Comparison of ENCODE assay signal across 25 mouse cellular contexts in the genomic region with DNA sequence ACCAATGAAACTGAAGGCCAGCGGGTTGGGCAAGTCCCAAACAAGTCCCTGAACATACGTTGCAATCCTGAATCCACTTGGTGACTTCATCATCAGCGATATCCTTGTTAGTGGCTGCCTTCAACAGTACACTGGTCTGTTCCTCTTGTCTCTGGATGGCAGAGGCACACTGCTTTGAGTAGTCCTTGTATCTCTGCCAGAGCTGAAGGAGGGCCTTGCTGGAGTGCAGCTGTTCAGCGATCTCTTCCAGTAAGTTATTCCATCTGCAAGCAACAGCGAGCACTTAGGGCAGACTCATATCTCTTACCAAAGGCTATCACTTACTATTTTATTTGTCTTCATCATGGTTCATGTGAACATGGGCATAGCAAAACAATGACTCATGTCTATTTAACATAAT. TPM values are rescaled to one million over a fixed set of nuclear protein-coding genes. Genes with fewer than 3 reads are reported as not detected.
DNase-seq lines count a peak whose midpoint lies in the region; ATAC-seq and TF ChIP-seq lines count a peak whose summit lies in the region.
"Had no signal": no experiment of that assay in that cellular context is flagged by ENCODE, and none has a peak within 500 bp of the region (broad histone marks: within the 10 kb centered on the region; RNA-seq: fewer than 3 reads in every experiment).

No protein-coding gene starts in this region.

- DNase-seq in frontal cortex, postnatal 10 days (ENCODE audit: low spot score in 2 of 2) = no peak
- peak; percentile 15 for DNase-seq in limb, embryonic 14.5 days (ENCODE audit: low spot score)
- DNase-seq in limb, embryonic 10.5 days (ENCODE audit: low spot score) = no peak
- peak; percentile 64 for DNase-seq in NIH3T3 (ENCODE audit: low read depth)
- peak; percentile 36 for DNase-seq in gastrocnemius, postnatal 14 days
- no peak for DNase-seq in kidney, postnatal 10 days
- no peak for DNase-seq in cerebellum, postnatal 36 days
- DNase-seq: adrenal gland, adult 2 months; cerebellum, adult 9-11 months; forebrain, postnatal 0 days; kidney, adult 11 months; kidney, postnatal 14 days; liver, embryonic 13.5 days; midbrain, embryonic 14.5 days; retina, postnatal 1 day had no signal

- no peak overlapping the region for H3K4me2 ChIP-seq in limb, embryonic 14.5 days (replicated peaks; ENCODE audit: low read depth, low read length, severe bottlenecking)
- H3K4me2 ChIP-seq: embryonic facial prominence, embryonic 15.5 days; liver, embryonic 13.5 days; lung, embryonic 15.5 days had no signal

- peaks cover 27% of the 10 kb centered on the region for H3K36me3 ChIP-seq in limb, embryonic 14.5 days (ENCODE audit: control insufficient read depth, insufficient read depth, low read length)
- peaks cover 5% of the 10 kb centered on the region; the same call in 1 of the 2 replicates for H3K36me3 ChIP-seq in limb, embryonic 10.5 days
- H3K36me3 ChIP-seq: forebrain, embryonic 10.5 days had no signal

- H3K9ac ChIP-seq in limb, embryonic 14.5 days (ENCODE audit: low read depth, low read length, severe bottlenecking) = no peak overlapping the region
- H3K9ac ChIP-seq: embryonic facial prominence, embryonic 15.5 days; forebrain, postnatal 0 days; liver, embryonic 13.5 days; lung, embryonic 15.5 days had no signal

- H3K4me1 ChIP-seq in limb, embryonic 14.5 days (ENCODE audit: control insufficient read depth, insufficient read depth, low read length) = no peaks in the 10 kb centered on the region
- no peaks in the 10 kb centered on the region for H3K4me1 ChIP-seq in limb, embryonic 10.5 days
- H3K4me1 ChIP-seq: embryonic facial prominence, embryonic 15.5 days; forebrain, embryonic 10.5 days; hindbrain, embryonic 10.5 days; liver, embryonic 13.5 days; lung, embryonic 15.5 days had no signal

- H3K27ac ChIP-seq in limb, embryonic 14.5 days (replicated peaks; ENCODE audit: low read depth, low read length) = no peak overlapping the region
- H3K27ac ChIP-seq in limb, embryonic 10.5 days = no peak overlapping the region
- H3K27ac ChIP-seq: embryonic facial prominence, embryonic 15.5 days; forebrain, embryonic 10.5 days; hindbrain, embryonic 10.5 days; liver, embryonic 13.5 days; lung, embryonic 15.5 days had no signal

- intact Hi-C loops in gastrocnemius, postnatal 14 days (cut with DNase I; ENCODE audit: low total_unique reads) = no loop called here

- no peak overlapping the region for H3K4me3 ChIP-seq in limb, embryonic 14.5 days (replicated peaks; ENCODE audit: low read length)
- no peak overlapping the region for H3K4me3 ChIP-seq in limb, embryonic 10.5 days
- H3K4me3 ChIP-seq: embryonic facial prominence, embryonic 15.5 days; forebrain, embryonic 10.5 days; hindbrain, embryonic 10.5 days; liver, embryonic 13.5 days; lung, embryonic 15.5 days had no signal

- no peaks in the 10 kb centered on the region for H3K9me3 ChIP-seq in limb, embryonic 14.5 days (ENCODE audit: control insufficient read depth, low read length)
- no peaks in the 10 kb centered on the region for H3K9me3 ChIP-seq in limb, embryonic 10.5 days (replicated peaks)
- H3K9me3 ChIP-seq: embryonic facial prominence, embryonic 15.5 days; forebrain, embryonic 10.5 days; hindbrain, embryonic 10.5 days; liver, embryonic 13.5 days; lung, embryonic 15.5 days had no signal

- H3K27me3 ChIP-seq in limb, embryonic 14.5 days (ENCODE audit: control insufficient read depth, insufficient read depth, low read length) = no peaks in the 10 kb centered on the region
- H3K27me3 ChIP-seq in limb, embryonic 10.5 days (ENCODE audit: low read depth, poor library complexity, severe bottlenecking) = no peaks in the 10 kb centered on the region
- H3K27me3 ChIP-seq: CH12.LX; embryonic facial prominence, embryonic 15.5 days; liver, embryonic 13.5 days; lung, embryonic 15.5 days had no signal

- TF ChIP-seq POLR2A in limb, embryonic 14.5 days (IDR thresholded peaks at IDR 0.05; ENCODE audit: borderline replicate concordance, extremely low read depth, insufficient read depth, insufficient read length) = no peak

- ATAC-seq in frontal cortex, adult (ENCODE audit: low TSS enrichment) = peak; percentile 55; the same call in 1 of the 2 replicates
- ATAC-seq in limb, embryonic 14.5 days (ENCODE audit: low FRiP score, low read depth) = peak; percentile 37
- ATAC-seq: forebrain, postnatal 0 days had no signal

- WGBS in limb, embryonic 14.5 days = 77% methylated on average over 5 of the region's 5 CpGs
- 93% methylated on average over 5 of the region's 5 CpGs for WGBS in limb, embryonic 10.5 days

RNA-seq across cellular contexts. Expression of gene Gm10097, which starts 41.8 kb away (rescaled TPM):
- polyA plus RNA-seq in limb, embryonic 14.5 days (2012; rRNA removed) = 0.04 and 0.09 TPM in 2 replicates
- polyA plus RNA-seq in limb, embryonic 14.5 days (2014; fragmentation: Nextera tagmentation; extraction: Ambion mirVana) = 0.14 and 0.39 TPM in 2 replicates
- polyA plus RNA-seq in limb, embryonic 10.5 days (2016; fragmentation: Nextera tagmentation; extraction: Ambion mirVana) = 0.05 TPM in 2 replicates
- total RNA-seq in gastrocnemius, postnatal 14 days (2021) = under 1 TPM; 0.22 to 0.33 TPM
- total RNA-seq: adrenal gland, adult 2 months; CH12.LX; left cerebral cortex, adult 8-10 months; MEL; neutrophil, adult 5-6 weeks had no signal
- polyA plus RNA-seq: adrenal gland, adult 2 months; forebrain, postnatal 0 days; liver, embryonic 13.5 days; urinary bladder, adult 2 months had no signal

Comparison
In these comparisons a context has a peak if more than half of its experiments do, and no peak if none do; other contexts are left out.
1. DNase-seq: peak in limb, embryonic 14.5 days (single experiment), NIH3T3 (single experiment) and gastrocnemius, postnatal 14 days (single experiment); none in frontal cortex, postnatal 10 days (0 of 2), limb, embryonic 10.5 days (single experiment), kidney, postnatal 10 days (single experiment) and cerebellum, postnatal 36 days (0 of 2).